Mouse (Mus musculus) stomach, embryonic 15.5 days (tissue): ENCODE data around the gene Car3. TPM values are rescaled to one million over a fixed set of nuclear protein-coding genes. Genes with fewer than 3 reads are reported as not detected.

Source experiments
- ATAC-seq: fragments of 200-750 bp; cut with Nextera tagmentation; 2 replicates; pipeline ENCODE4 v1.8.0; 2017; ENCODE audit warnings: low read depth, moderate number of reproducible peaks, moderate TSS enrichment; ENCODE audit not compliant: insufficient read depth, low FRiP score
- H3K27ac ChIP-seq: fragments of 300-500 bp; sonication (generic); 2 replicates; pipeline ENCODE4 v1.5.1; 2015; ENCODE audit warnings: mild to moderate bottlenecking, inconsistent platforms
- H3K27me3 ChIP-seq: fragments of 300-500 bp; sonication (generic); replicated peaks from 2 replicates; pipeline ENCODE4 v1.6.1; 2015; ENCODE audit warnings: inconsistent platforms
- H3K36me3 ChIP-seq: fragments of 300-500 bp; sonication (generic); 2 replicates; pipeline ENCODE4 v1.6.1; 2015; ENCODE audit warnings: inconsistent platforms
- H3K4me1 ChIP-seq: fragments of 300-500 bp; sonication (generic); 2 replicates; pipeline ENCODE4 v1.6.1; 2015; ENCODE audit warnings: inconsistent platforms
- H3K4me2 ChIP-seq: fragments of 300-500 bp; sonication (generic); 2 replicates; pipeline ENCODE4 v1.6.1; 2015; ENCODE audit warnings: mild to moderate bottlenecking, inconsistent platforms
- H3K4me3 ChIP-seq: fragments of 300-500 bp; sonication (generic); replicated peaks from 2 replicates; pipeline ENCODE4 v1.5.1; 2015; ENCODE audit warnings: inconsistent platforms
- H3K9ac ChIP-seq: fragments of 300-500 bp; sonication (generic); 2 replicates; pipeline ENCODE4 v1.6.1; 2015; ENCODE audit warnings: inconsistent platforms
- H3K9me3 ChIP-seq: fragments of 300-500 bp; sonication (generic); 2 replicates; pipeline ENCODE4 v1.6.1; 2016; ENCODE audit warnings: inconsistent platforms
- WGBS: fragments of 180-500 bp; shearing (Covaris S2); methylation state at CpG from one replicate; pipeline ENCODE4 v1.1.7; 2015; 5-methylcytosine and 5-hydroxymethylcytosine counted together
- polyA plus RNA-seq: library from polyadenylated mRNA; unstranded; fragments of >200 nt; fragmentation: Nextera tagmentation; extraction: Ambion mirVana; gene quantifications from 2 replicates; pipeline ENCODE4 v1.2.1, GENCODE M21; 2015

Gene Car3
- polyA plus RNA-seq, 1 experiment from 2014 or later, result 18.3 TPM

DNA sequence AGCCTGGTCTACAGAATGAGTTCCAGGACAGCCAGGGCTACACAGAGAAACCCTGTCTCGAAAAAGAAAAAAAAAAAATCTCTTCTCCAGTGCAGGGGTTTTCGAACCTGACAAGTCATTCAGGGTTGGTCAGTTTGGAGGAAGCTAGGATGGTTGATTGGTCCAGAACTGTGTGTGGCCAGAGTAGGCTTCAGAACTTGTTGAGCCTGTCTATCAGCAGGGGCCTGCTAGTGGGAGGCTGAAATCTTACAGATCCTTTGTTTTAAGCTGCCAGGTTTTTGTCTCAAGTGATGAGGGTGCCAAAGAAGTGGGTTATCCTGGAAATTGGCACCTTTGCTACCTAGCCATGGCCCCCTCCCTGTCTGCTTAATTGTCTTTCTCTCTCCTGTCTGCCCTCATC lies 25.8 kb downstream of the Car3 start:
- H3K4me2 ChIP-seq, result peak overlapping the region; percentile 12; the same call in 1 of the 2 replicates
- no peaks in the 10 kb centered on the region for H3K4me1 ChIP-seq
- no peaks in the 10 kb centered on the region for H3K36me3 ChIP-seq
- no peak overlapping the region for H3K9ac ChIP-seq
- no peaks in the 10 kb centered on the region for H3K27me3 ChIP-seq
- ATAC-seq, result no peak
- no peaks in the 10 kb centered on the region for H3K9me3 ChIP-seq
- WGBS, result 70% methylated on average over 2 of the region's 2 CpGs
- peak overlapping the region; percentile 18 for H3K4me3 ChIP-seq
- H3K27ac ChIP-seq, result no peak overlapping the region

DNA sequence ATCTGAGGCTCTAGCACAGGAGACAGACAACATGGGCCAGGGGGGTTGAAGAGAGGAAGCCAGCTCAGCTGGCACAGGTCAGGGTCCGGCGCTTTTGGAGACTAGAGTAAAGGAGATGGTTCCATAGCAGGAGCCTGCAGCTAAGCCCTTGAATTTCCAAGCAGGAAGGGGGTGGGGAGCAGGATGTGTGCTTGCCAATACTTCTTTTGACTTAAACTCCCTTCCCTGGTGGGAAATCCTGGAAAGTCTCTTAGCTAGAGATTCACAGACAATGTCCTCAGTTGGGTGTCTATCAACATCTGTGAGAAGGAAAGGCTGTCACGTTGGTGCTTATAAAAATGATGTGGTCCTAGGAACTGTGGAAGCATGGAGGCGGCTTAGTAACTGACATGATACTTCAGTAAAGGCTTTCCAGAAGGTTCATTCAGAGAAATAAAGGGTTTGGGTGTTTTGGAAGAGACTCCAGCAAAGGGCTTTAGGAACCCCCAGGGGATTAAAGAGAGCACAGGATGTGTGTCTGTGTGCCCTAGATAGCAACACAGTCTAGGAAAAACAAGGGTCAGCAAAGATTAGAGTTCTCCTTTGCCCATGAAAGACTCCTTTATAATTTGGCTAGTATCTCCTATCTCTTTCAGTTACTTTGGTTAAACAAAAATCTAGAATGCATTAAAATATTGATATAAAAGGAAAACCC lies 26.6 kb downstream of the Car3 start:
- Histone ChIP-seq H3K9me3 (no peaks in the 10 kb centered on the region), H3K4me1 (no peaks in the 10 kb centered on the region), H3K27me3 (no peaks in the 10 kb centered on the region), H3K4me3 (0 out of 2 replicates have a peak overlapping the region, but pooled peaks have one; percentile 18), H3K9ac (no peak overlapping the region), H3K4me2 (peak overlapping the region; percentile 12; the same call in 1 of the 2 replicates), H3K36me3 (no peaks in the 10 kb centered on the region), H3K27ac (peak overlapping the region; percentile 44; the same call in 1 of the 2 replicates)
- WGBS, result 60% methylated on average over 4 of the region's 4 CpGs
- ATAC-seq, result no peak

DNA sequence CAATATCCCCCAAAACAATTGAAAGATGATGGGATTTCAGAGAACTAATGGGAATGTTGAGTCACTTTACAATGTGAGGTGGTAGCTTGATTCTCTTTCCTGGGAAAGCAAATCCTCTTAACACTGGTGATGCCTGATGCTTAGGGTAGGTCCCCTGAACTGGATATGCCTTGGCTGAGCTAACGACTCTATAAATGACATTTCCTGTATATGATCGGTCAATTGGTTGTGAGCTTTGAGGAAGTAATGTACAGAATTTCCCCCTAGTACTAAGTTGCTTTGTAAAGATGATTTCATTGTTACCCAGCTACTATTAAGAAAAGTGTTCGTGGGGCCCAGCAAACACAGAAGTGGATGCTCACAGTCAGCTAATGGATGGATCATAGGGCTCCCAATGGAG lies 29.7 kb downstream of the Car3 start:
- WGBS, result 80% methylated on average over 3 of the region's 3 CpGs
- no peak overlapping the region for H3K9ac ChIP-seq
- no peaks in the 10 kb centered on the region for H3K4me1 ChIP-seq
- H3K36me3 ChIP-seq, result no peaks in the 10 kb centered on the region
- no peak overlapping the region for H3K27ac ChIP-seq
- no peak overlapping the region for H3K4me3 ChIP-seq
- H3K27me3 ChIP-seq, result no peaks in the 10 kb centered on the region
- H3K9me3 ChIP-seq, result no peaks in the 10 kb centered on the region
- no peak overlapping the region for H3K4me2 ChIP-seq
- ATAC-seq, result no peak

DNA sequence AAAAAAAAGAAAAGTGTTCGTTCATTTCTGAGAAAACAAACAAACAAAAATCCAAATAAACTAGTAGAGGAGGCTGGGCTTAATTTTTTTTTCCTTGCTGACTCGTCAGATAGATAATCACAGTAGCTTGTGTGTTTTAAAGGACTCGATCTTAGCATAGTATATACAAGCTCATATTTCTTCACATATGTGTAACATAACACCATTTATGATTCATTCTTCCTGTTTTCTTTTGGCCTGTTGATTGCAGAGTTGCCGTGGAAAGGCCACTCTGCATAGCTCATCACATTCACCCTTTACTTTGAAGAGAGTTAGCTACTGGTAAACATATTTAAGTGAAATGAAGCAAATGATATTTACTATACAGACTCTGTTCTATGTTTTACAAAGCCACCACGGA lies 30.4 kb downstream of the Car3 start:
- no peak overlapping the region for H3K4me3 ChIP-seq
- H3K9me3 ChIP-seq, result no peaks in the 10 kb centered on the region
- no peak overlapping the region for H3K9ac ChIP-seq
- H3K27ac ChIP-seq, result no peak overlapping the region
- no peaks in the 10 kb centered on the region for H3K36me3 ChIP-seq
- no peak for ATAC-seq
- H3K4me2 ChIP-seq, result no peak overlapping the region
- H3K27me3 ChIP-seq, result no peaks in the 10 kb centered on the region
- WGBS, result 62% methylated on average over 5 of the region's 5 CpGs
- no peaks in the 10 kb centered on the region for H3K4me1 ChIP-seq

DNA sequence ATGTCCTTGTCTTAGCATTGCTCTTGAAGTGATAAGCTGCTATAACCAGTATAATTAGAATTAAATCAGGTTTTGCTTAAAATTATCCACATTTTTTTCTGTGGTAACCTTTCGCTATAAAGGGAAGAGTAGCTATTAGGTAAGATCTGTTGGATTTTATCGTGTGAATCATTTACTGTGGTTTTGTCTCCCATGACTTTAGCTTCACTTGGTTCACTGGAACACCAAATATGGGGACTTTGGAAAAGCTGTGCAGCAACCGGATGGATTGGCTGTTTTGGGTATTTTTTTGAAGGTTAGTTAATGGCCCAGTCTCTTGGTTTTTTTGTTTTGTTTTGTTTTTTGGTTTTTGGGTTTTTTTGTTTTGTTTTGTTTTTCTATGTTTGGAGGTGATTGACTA lies 32.0 kb downstream of the Car3 start:
- no peak overlapping the region for H3K9ac ChIP-seq
- H3K36me3 ChIP-seq, result no peaks in the 10 kb centered on the region
- no peaks in the 10 kb centered on the region for H3K4me1 ChIP-seq
- ATAC-seq, result no peak
- H3K27me3 ChIP-seq, result no peaks in the 10 kb centered on the region
- no peak overlapping the region for H3K27ac ChIP-seq
- no peak overlapping the region for H3K4me3 ChIP-seq
- WGBS, result 97% methylated on average over 3 of the region's 3 CpGs
- H3K9me3 ChIP-seq, result no peaks in the 10 kb centered on the region
- no peak overlapping the region for H3K4me2 ChIP-seq

DNA sequence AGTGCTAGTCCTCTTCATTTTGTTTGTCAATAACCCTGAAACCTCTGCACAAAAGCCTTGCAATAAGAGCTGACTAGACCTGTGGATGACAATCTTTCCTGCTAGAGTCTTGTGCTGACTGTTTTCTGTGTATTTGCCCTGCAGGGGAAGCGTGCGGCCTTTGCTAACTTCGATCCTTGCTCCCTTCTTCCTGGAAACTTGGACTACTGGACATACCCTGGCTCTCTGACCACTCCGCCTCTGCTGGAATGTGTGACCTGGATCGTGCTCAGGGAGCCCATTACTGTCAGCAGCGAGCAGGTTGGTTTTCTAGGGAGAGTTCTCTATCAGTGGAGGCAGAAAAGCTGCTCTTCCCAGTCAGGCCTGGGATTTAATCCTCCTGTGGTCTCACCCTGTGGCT lies 34.5 kb downstream of the Car3 start:
- Histone ChIP-seq H3K27me3 (no peaks in the 10 kb centered on the region), H3K4me3 (no peak overlapping the region), H3K36me3 (no peaks in the 10 kb centered on the region), H3K4me2 (no peak overlapping the region), H3K4me1 (no peaks in the 10 kb centered on the region), H3K9ac (no peak overlapping the region), H3K9me3 (no peaks in the 10 kb centered on the region), H3K27ac (no peak overlapping the region)
- ATAC-seq, result no peak
- 65% methylated on average over 6 of the region's 6 CpGs for WGBS

DNA sequence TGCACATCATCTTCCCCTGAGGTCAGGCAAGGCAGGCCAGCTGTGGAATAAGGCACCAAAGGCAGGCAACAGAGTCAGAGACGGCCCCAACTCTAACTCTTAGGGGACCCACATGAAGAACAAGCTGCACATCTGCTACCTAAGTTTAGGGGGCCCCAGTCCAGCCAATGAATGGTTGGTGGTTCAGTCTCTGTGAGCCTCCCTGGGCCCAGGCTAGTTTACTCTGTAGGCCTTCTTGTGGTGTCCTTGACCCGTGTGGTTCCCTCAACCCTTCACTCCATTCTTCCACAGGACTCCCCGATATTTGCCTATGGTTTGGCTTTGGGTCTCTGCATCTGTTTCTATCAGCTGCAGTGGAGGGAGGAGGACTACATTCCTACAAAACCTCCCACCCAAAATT lies 40.1 kb downstream of the Car3 start:
- Histone ChIP-seq H3K4me1 (no peaks in the 10 kb centered on the region), H3K4me2 (no peak overlapping the region), H3K4me3 (no peak overlapping the region), H3K27me3 (no peaks in the 10 kb centered on the region), H3K27ac (no peak overlapping the region), H3K36me3 (no peaks in the 10 kb centered on the region), H3K9ac (no peak overlapping the region), H3K9me3 (no peaks in the 10 kb centered on the region)
- no peak for ATAC-seq
- 93% methylated on average over 3 of the region's 3 CpGs for WGBS

DNA sequence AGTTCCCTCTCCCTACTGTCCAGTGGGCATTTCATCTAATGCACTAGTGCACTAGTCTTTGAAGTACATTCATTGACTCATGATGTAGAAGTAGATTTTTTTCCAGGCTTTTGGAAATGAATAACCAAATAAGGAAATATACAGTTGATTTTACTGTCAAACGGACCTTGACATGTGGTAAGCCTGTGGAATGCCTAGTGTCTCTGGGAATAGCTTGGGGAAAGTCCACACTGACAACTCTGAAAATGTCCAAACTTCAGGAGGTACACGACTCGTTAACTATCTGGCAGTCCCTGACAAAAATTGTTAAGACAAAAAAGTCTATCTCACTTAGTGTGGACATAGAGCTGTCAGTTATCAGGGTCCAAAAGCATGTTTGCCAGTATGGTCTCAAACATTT lies 40.9 kb downstream of the Car3 start:
- Histone ChIP-seq H3K4me1 (no peaks in the 10 kb centered on the region), H3K36me3 (no peaks in the 10 kb centered on the region), H3K4me2 (no peak overlapping the region), H3K27ac (no peak overlapping the region), H3K9ac (no peak overlapping the region), H3K4me3 (no peak overlapping the region), H3K9me3 (no peaks in the 10 kb centered on the region), H3K27me3 (no peaks in the 10 kb centered on the region)
- no peak for ATAC-seq
- 65% methylated on average over 3 of the region's 3 CpGs for WGBS

DNA sequence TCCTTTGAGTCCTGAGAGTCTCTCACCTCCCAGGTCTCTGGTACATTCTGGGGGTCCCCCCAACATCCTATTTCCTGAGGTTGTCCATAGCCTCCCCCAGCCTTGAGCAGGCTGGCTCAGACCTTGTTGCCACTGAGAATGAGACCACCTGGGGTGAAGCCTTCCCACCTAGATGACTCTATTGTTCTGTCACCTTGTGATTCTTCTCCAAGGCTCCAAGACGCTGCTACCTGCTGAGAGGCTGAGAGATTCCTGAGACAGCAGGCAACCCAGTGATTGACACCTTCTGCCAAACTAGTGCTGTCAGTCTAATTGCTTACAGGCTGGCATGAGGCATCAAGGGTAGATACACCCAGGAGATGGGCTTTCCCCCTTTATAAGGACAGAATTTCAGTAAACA lies 44.0 kb downstream of the Car3 start:
- no peaks in the 10 kb centered on the region for H3K27me3 ChIP-seq
- ATAC-seq, result no peak
- H3K4me3 ChIP-seq, result no peak overlapping the region
- H3K27ac ChIP-seq, result no peak overlapping the region
- H3K4me1 ChIP-seq, result no peaks in the 10 kb centered on the region
- 48% methylated on average over 1 of the region's 1 CpGs for WGBS
- H3K4me2 ChIP-seq, result no peak overlapping the region
- H3K36me3 ChIP-seq, result no peaks in the 10 kb centered on the region
- H3K9me3 ChIP-seq, result no peaks in the 10 kb centered on the region
- H3K9ac ChIP-seq, result no peak overlapping the region

DNA sequence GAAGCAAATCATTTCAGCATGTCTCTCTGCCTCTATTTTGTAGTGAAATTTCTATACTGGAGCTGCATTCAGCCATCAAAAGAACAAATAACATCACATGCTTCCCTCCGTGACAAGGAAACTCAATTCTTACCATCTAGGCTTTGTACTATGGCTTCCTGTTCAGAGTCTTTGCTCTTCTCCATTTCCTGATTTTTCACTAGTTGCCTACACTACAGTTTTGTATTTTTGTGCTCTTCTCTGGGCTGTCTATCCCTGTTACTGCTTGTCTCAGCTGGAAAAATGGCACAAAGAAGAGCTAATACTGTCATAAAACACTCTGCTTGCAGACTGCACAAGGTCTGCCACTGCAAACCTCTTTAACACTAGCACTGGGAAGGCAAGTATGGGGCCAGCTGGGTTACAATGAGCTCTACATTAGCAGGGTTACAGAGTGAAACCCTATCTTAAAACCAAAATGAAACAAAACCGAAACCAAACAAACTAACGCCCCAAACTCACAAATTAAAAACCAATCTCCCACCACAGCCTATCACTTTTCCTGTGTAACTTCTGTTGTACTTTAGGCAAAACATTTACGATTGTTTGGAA lies 48.8 kb downstream of the Car3 start:
- H3K4me1 ChIP-seq, result no peaks in the 10 kb centered on the region
- H3K27ac ChIP-seq, result no peak overlapping the region
- H3K9me3 ChIP-seq, result no peaks in the 10 kb centered on the region
- ATAC-seq, result no peak
- no peaks in the 10 kb centered on the region for H3K27me3 ChIP-seq
- H3K4me2 ChIP-seq, result no peak overlapping the region
- H3K4me3 ChIP-seq, result no peak overlapping the region
- H3K36me3 ChIP-seq, result no peaks in the 10 kb centered on the region
- 72% methylated on average over 4 of the region's 4 CpGs for WGBS
- H3K9ac ChIP-seq, result no peak overlapping the region

DNA sequence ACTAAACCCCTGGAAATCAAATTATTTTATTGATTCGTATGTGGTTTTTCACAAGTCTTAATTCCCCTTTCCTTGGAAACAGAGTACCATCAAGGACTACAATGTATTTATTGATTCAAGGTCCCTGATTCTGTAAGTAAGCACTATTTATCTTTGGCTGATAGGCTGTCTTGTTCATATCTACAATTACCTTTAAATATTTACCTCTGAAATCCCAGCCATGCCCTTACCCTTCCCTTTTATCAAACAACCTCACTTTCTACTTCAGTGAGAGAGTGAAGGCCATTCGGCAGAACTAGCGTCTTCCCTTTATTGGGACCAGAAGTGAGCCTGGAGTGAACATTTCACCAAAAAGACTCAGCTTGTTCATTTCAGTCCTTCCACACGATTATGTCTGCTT lies 50.5 kb downstream of the Car3 start:
- Histone ChIP-seq H3K27me3 (no peaks in the 10 kb centered on the region), H3K9ac (no peak overlapping the region), H3K27ac (no peak overlapping the region), H3K4me2 (no peak overlapping the region), H3K36me3 (no peaks in the 10 kb centered on the region), H3K9me3 (no peaks in the 10 kb centered on the region), H3K4me1 (no peaks in the 10 kb centered on the region), H3K4me3 (no peak overlapping the region)
- ATAC-seq, result peak; percentile 66; the same call in 1 of the 2 replicates
- WGBS, result 57% methylated on average over 4 of the region's 4 CpGs

DNA sequence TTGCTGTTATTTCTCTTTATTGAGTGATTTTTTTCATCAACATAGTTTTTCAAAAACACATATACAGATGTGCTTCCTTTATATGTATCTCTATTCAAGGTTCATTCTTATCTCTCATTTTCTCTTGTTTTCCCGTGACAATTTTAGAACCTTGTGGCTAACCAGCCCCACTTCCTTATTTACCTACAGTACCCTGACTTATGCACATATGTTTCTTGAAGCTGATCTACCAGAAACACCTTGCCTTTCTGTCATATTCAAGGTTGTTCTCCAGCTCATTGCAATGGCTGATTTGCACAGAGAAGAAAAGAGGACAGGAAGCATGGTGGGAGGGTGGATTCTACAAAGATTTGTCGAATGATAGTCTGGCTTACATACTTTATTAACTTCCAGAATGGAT lies 52.0 kb downstream of the Car3 start:
- H3K9me3 ChIP-seq, result no peaks in the 10 kb centered on the region
- no peak overlapping the region for H3K4me3 ChIP-seq
- ATAC-seq, result no peak
- no peaks in the 10 kb centered on the region for H3K4me1 ChIP-seq
- no peak overlapping the region for H3K9ac ChIP-seq
- no peak overlapping the region for H3K4me2 ChIP-seq
- 80% methylated on average over 2 of the region's 2 CpGs for WGBS
- no peak overlapping the region for H3K27ac ChIP-seq
- no peaks in the 10 kb centered on the region for H3K36me3 ChIP-seq
- no peaks in the 10 kb centered on the region for H3K27me3 ChIP-seq
